Mouse (Mus musculus) embryonic stem cell, embryonic (primary cell): ENCODE data around the gene Igsf8.

Experiments used
- CTCF ChIA-PET, 4 experiments: fragments of 300-600 bp in 2 of 4; fragments of 350-600 bp in 2 of 4; sonication (Branson Sonifier 250); formaldehyde crosslinking; loops; one replicate each; lab custom pipeline; 2022; ENCODE audit warnings: inconsistent platforms in 2 of 4; lab: Charles Lee
- POLR2A ChIA-PET, 4 experiments: fragments of 300-600 bp in 2 of 4; fragments of 350-600 bp in 2 of 4; sonication (Branson Sonifier 250); formaldehyde crosslinking; loops; one replicate each; lab custom pipeline; 2022; ENCODE audit warnings: antibody characterized with exemption in 4 of 4, inconsistent platforms in 1 of 4; lab: Charles Lee

Gene Igsf8

DNA sequence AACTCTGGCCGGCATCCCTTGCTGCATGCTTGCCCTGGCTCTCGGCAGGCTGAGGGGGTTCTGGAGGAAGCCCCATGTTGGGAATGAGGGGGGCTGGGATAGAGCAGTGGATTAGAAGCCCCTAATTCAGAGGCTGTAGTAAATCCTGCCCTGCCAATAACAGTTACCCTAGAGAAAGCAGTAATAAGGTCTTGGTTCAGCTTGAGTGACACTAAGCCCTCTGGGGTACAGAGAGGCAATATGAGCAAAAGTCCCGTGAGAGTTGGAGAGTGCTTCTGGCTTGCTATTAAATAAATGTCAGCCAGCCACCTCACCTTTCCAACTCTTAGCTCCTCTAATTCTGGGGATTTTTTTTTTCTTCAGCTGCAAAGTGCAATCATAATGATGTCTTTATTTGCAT, 93.9 kb downstream of the Igsf8 start:
- ChIA-PET CTCF (interaction anchor here in 1 of 4 experiments (1.4 to 1.5 kb wide), 2 partner anchors 10 to 14 kb away, joined by 4 to 7 read pairs; no protein-coding TSS in a partner anchor), POLR2A (interaction anchor here in 1 of 4 experiments (0.6 kb wide), 1 partner anchor 402 kb away, joined by 5 read pairs; no protein-coding TSS in a partner anchor)

DNA sequence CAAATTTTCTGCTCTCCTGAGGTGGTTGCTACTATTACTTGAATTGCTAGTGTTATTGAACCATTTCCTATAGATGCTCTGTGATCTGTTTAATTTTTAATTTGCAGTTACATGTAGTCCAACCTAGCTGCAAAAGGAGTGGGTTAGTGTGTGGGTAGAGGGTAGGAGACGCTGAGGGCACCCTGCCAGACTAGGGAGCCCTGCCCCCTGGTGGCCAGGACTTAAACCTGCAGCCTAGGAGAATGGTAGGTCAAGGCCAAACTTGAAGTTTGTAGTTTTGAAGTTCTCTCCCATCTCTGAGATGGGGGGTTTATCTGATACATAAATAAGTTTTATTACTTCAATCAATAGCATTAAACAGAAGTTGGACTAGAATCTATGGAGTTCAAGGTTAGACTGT, 96.1 kb downstream of the Igsf8 start:
- ChIA-PET POLR2A (interaction anchor here in 2 of 4 experiments (1.1 to 1.6 kb wide), 5 partner anchors 9 to 47 kb away, joined by 3 to 9 read pairs (median 3); no protein-coding TSS in a partner anchor), CTCF (interaction anchor here in 3 of 4 experiments (0.5 to 2.9 kb wide), 19 partner anchors 9 to 312 kb away, joined by 3 to 17 read pairs (median 6); partner anchors contain the start of genes Kcnj10 (in 2 of the 3) and Pigm (in 2 of the 3))

DNA sequence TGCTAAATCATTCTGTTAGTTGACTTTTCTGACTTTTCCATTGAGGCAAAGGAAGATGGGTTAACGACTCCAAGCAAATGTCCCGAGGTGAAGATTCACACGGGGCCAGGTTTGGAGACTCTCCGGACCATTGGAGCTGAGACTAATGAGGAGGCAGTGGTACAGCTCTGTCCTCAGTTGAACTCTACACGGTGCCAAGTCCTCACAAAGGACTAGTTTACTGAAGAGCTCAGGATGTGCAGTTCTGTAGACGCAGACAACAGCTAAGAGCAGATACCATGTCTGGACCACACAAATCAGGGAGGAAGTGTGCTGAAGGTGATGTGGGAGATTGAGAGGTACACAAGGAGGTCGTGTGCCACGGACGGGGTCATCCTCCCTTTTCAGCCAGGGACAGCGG, 96.9 kb downstream of the Igsf8 start:
- ChIA-PET CTCF (interaction anchor here in 2 of 4 experiments (1.1 to 2.9 kb wide), 6 partner anchors 8 to 309 kb away, joined by 3 to 17 read pairs (median 5); no protein-coding TSS in a partner anchor), POLR2A (interaction anchor here in 1 of 4 experiments (1.2 kb wide), 1 partner anchor 27 kb away, joined by 3 read pairs; no protein-coding TSS in a partner anchor)

DNA sequence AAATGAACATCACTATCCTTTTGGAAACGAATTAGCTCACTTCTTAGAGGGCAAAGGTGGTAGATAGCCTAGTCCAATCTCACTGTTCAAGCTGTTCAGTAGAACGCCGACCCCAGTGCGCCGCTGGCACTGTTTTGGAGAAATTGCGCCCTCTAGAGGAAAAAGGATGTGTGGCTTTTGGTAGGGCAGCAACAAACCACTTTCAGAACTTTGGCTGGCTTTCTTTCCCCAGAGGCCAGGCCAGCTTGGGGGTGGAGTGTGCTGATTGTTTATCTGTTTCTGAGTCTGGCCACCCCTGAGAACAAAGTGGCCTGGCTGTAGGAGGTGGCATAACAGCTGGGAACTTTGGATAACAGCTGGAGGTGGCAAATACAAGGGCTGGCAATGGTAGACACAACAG, 103.2 kb downstream of the Igsf8 start:
- ChIA-PET CTCF (interaction anchor here (0.5 to 2.4 kb wide), 46 partner anchors 8 to 984 kb away, joined by 3 to 21 read pairs (median 4); partner anchors contain the start of genes Pigm (in 3 of the 4), Atp1a2 (in 1 of the 4), Igsf9 (in 1 of the 4) and Pex19 (in 1 of the 4)), POLR2A (interaction anchor here in 3 of 4 experiments (0.6 to 1.6 kb wide), 11 partner anchors 8 to 233 kb away, joined by 3 to 14 read pairs (median 4); partner anchors contain the start of genes Pigm (in 1 of the 3) and Tagln2 (in 1 of the 3))

DNA sequence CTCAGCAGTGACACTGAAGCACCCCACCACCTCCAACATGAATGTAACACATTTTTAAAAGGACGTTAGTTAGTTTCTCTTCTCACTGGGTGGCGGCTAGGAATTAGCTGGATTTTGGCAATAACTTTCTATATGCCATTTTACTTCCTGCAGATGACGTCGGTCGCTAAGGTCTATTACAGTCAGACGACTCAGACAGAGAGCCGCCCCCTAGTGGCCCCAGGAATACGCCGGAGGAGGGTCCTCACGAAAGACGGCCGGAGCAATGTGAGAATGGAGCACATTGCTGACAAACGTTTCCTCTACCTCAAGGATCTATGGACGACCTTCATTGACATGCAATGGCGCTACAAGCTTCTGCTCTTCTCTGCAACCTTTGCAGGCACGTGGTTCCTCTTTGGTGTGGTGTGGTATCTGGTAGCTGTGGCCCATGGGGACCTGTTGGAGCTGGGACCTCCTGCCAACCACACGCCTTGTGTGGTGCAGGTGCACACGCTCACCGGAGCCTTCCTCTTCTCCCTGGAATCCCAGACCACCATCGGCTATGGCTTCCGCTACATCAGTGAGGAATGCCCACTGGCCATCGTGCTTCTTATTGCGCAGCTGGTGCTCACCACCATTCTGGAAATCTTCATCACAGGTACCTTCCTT, 107.5 kb downstream of the Igsf8 start:
- ChIA-PET CTCF (interaction anchor here (0.6 to 2.1 kb wide), 17 partner anchors 9 to 798 kb away, joined by 3 to 17 read pairs (median 4); partner anchors contain the start of gene Igsf9 (in 1 of the 4)), POLR2A (interaction anchor here in 3 of 4 experiments (0.5 to 1.5 kb wide), 7 partner anchors 14 to 308 kb away, joined by 3 to 6 read pairs (median 3); partner anchors contain the start of genes Cfap45 (in 1 of the 3), Copa (in 1 of the 3), Ncstn (in 1 of the 3) and Tagln2 (in 1 of the 3))
